Mouse (Mus musculus) c-Kit-positive CD71-positive TER-119-negative erythroid progenitor cells, embryonic 14.5 days (primary cell): ENCODE data around the gene Borcs6.

Experiments
- DNase-seq: peaks from one replicate; pipeline ENCODE4 v3.0.0-alpha.2; 2013; ENCODE audit warnings: low read depth

Borcs6 gene

GRCm38 (mm10) chr11:69050748-69051147, 8.8 kb upstream of the Borcs6 start:
- DNase-seq: no peak

DNA sequence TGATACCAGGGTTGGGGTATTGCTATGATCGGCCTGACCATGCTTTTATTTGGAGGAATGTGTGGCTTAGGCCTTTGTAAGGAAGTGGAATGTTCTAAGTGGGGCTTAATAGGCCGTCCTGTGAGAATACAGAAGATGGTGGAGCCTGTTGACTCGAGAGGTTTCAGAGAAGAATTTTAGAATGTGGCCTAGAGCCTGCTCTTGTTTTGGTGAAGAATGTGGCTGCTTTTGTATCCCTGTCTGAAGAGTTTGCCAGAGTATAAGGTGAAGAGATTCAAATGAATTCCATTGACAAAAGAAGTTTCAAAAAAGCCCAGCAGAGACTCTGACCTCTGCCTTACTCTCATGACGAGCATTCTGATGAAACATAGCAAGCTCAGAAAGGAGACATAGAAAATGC, 7.7 kb upstream of the Borcs6 start:
- DNase-seq: no peak

DNA sequence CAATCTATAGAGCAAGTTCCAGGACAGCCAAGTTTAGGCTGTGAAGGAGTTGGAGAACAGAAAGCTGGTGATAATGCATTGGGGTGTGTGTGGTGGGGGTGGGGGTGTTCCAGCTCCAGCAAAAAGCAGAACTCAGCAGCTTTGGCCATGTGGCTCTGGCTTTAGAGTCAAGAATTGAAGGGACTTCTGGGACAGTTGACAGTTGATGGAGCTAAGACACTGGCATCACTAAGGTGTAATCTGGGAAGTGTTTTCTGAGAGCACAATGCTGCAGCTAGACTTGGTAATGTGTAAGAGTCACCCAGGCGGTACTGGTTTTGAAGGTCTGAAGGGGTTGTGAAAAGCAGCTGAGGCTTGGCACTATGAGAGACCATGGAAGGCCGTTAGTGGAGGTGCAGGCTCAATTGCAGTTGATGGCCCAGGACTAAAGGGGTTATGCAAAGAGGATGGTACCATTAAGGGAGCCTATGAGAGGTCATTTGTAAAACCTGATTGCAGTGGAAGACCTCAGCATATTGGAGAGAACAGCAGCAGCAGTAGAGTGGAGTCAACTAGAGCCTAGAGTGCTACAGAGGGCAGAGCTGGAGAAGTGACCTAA, 6.6 kb upstream of the Borcs6 start:
- no peak for DNase-seq

DNA sequence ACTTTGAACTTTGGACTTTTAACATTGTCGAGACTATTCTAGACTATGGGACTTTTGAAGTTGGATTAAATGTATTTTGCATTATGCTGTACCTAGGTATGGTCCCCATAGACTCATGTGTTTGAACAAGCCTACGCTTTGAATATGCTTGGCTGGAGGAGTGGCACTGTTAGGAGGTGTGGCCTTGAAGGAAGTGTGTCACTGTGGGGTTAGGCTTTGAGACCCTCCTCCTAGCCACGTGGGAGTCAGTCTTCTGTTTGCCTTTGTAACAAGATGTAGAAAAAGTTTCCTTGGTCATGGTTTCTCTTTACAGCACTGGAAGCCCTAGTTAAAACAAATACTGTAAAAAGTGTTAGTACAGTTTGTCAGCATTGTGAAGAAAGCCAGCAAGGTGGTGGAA, 5.7 kb upstream of the Borcs6 start:
- DNase-seq: no peak

DNA sequence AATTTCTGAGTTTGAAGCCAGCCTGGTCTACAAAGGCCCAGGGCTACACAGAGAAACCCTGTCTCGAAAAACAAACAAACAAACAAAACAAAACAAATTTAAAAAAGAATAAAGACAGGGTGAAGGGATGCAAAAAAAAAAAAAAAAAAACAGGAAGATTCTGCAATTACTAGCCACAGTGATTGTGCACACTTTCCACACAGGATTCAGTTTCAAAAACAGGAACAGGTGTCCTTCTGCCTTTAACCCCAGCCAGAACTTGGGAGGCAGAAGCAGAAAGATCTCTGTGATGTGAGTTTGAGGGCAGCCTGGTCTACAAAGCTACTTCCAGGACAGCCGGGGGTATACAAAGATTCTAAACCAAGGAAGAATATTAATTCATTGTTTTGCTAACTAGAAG, 1.3 kb upstream of the Borcs6 start:
- DNase-seq: no peak

DNA sequence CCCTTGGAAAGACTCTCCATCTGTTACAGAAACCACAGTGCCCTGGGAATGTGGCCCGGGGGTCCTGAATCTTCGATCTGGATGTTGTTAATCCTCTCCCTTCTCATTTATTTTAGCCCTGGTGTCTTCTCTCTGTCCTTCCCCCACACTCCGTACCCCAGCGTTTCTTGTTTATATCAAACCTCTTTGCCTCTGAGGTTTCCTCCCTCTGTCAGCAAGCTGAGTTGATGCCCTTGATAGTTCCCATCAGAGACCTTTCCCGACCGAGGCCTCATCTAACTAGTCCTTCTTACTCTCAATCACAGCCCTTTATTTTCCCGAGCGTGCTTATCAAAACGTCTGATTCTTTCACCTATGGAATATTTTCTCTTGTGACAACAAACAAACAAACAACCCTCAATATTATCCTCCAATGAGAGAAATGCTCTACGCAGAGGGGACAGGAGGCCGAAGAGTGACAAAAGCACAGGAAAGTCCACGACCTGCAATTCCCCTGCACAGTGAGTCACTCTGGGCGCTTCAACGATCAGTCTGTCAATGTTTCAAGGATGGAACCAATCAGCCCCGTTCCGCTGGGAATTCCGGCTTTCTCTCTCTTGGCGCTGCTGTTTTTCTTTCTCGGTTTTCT, 674 bp upstream of the Borcs6 start:
- no peak for DNase-seq

DNA sequence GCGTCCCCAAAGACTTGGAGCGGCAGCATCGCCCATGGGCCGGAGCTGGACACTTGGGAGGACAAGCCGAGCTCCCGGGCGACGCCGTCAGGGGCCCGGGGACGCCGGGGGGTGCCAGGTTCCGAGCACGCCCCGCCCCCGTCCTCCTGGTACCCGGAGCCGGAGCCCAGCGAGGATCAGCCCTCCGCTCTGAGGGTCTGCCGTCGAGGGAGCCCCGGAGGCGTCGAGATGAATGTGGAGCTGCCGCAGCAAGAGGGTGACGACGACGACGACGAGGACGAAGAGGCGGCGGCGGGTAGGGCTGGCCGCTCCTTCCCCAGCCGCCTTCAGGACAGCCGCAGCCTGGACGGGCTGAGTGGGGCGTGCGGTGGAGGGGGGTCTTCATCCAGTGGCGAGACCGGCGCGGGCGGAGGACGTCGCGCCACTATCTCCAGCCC, 476 bp downstream of the Borcs6 start:
- DNase-seq: no peak

DNA sequence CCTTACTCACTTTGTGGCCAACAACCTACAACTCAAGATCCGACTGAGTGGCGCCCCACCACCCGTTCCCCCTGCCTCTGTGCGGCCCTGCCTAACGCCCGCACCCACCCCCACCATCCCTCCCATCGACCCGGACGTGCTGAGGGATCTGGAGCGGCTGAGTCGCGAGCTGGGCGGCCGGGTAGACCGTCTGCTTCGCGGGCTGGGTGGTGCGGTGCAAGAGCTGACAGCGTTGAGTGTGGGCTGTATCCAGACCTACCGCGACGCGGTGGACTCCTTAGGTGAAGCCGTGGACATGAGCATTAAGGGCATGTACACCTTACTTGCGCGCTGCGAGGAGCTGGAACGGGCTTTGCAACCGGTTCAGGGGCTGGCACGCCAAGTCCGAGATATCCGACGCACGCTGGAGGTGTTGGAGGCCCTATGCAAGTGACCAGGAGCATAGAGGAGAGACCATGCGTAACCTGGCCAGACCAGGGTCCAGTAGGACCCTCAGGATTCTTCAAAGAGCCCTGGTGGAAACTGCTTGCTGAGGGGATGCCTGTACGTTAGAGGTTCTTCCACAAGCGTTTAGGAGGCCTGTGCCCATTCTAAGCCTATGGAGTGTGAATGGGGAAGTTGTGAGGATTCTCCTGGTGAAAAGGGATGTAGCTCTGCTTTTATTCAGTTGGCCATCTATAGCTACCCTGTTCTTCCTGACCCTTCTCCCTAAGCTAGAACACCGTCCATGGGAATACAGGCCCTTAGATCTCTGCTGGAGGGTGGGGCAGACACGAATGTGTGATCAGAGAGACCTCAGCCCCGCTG, 1.1 kb downstream of the Borcs6 start:
- no peak for DNase-seq

- no peak for DNase-seq
Observed at GRCm38 (mm10) chr11:69061255-69061912, 1.9 kb downstream of the Borcs6 start.

DNA sequence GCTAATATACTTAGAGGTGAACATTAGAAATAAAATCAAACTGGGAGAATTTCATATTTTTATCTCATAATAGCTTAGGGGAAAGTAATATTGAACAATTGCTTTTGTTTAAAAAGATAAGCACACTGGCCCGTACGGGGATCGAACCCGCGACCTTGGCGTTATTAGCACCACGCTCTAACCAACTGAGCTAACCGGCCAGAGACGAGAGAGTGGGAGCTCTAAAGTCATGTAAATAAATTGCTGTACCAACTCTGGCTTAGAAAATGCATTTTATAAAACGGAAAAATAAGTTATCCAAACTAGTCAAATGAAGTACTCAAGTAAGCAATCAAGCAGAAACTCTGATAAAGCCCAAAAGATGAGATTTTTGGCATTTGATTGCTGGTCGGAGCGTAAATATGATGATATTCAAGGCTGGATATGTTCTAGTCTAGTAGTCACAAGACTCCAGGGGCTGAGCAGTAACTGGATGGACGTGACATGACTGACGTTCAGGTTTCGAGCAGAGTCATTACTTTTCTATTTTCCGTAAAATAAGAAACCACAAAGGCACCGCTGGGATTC, 2.8 kb downstream of the Borcs6 start:
- no peak for DNase-seq

DNA sequence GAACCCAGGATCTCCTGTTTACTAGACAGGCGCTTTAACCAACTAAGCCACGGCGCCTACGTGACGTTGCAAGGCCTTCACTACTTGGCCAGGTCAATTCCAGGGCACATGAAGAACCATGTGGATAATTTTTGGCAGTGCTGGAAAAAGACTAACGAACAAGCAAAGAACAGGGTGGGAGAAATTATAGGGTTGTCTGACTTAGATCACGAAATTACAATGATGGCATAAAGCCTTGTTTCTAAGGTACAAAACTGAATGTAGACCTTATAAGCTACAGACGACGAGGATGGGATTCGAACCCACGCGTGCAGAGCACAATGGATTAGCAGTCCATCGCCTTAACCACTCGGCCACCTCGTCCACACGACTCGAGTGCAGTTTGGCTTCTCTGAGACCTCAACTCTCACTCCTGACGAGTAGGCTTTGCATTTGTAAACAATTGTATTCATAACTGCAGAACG, 3.3 kb downstream of the Borcs6 start:
- DNase-seq: peak; percentile 86

DNA sequence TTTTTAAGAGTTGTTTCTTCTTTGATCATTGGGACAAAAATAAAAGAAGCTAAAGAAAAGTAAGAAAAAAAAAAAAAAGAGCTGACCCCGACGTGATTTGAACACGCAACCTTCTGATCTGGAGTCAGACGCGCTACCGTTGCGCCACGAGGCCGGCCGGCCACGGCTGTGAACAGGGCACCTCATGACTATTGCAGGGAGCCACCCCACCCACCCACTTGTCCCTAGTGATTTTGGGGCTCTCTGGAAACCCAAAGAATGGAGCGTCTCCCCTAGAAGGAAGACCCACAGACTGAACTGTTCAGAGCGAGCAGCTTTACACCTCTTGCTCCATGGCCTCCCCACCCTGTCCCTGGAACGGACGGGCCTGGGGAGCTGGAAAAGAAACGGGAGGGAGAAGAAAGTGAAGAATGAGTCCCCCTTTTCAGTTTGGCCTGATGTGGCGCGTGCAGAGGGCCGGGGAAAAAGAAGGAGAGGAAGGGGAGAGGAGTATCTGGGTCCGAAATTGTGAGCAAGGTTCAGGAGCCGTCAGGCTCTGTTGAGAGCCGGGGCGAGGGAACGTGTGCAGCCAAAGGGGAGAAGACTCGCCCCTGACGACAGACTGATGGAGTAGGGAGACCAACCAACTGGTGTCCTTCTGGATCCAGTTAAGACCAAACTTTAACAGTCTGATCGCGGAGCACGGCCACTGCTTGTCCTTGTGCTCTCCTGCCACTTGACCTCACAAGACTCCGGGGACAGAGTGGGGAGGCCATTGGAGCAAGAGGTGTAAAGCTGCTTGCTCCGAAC, 4.1 kb downstream of the Borcs6 start:
- no peak for DNase-seq

- DNase-seq: no peak
Observed at GRCm38 (mm10) chr11:69064259-69065133, 5.0 kb downstream of the Borcs6 start.

DNA sequence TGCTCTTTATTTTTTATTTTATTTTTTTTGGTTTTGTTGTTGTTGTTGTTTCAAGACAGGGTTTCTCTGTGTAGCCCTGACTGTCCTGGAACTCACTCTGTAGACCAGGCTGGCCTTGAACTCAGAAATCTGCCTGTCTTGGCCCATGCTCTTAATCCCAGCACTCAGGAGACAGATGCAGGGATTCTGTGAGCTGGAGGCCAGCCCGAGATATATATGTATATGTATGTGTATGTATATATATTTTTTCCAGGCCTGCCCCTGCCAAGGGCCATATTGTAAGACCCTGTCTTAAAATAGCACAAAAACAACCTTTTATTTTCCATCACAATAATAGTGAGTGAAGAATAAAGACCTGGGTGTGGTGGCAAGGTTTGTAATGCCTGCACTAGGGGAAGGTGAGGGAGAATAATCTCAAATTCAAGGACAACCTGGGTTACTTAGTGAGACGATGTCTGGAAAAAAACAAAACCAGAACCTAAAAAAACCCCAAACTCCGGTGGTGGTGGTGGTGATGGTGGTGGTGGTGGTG, 5.9 kb downstream of the Borcs6 start:
- no peak for DNase-seq

- no peak for DNase-seq
Observed at GRCm38 (mm10) chr11:69066163-69066861, 6.8 kb downstream of the Borcs6 start.

- DNase-seq: peak; percentile 93
Observed at GRCm38 (mm10) chr11:69066956-69067355, 7.4 kb downstream of the Borcs6 start.

DNA sequence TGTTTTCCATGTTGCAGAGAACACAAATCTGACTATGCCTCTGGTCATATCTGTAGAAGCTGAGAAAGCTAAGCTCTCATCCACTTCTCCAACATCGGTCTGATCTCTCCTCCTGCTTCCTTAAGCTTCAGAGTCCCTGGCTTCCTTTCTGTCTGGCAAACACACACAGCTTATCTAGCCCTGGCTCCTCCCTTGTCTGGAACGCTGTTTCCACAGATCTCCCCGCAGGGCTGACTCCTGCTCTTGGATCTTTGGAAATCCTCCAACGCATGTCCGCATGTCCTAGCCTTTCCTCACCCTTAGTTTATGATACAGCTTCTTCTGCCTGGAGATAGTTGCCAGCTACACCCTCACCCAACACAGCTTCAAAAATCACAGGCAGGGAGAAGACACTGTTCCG, 8.1 kb downstream of the Borcs6 start:
- no peak for DNase-seq

- DNase-seq: no peak
Observed at GRCm38 (mm10) chr11:69070093-69070492, 10.6 kb downstream of the Borcs6 start.

DNA sequence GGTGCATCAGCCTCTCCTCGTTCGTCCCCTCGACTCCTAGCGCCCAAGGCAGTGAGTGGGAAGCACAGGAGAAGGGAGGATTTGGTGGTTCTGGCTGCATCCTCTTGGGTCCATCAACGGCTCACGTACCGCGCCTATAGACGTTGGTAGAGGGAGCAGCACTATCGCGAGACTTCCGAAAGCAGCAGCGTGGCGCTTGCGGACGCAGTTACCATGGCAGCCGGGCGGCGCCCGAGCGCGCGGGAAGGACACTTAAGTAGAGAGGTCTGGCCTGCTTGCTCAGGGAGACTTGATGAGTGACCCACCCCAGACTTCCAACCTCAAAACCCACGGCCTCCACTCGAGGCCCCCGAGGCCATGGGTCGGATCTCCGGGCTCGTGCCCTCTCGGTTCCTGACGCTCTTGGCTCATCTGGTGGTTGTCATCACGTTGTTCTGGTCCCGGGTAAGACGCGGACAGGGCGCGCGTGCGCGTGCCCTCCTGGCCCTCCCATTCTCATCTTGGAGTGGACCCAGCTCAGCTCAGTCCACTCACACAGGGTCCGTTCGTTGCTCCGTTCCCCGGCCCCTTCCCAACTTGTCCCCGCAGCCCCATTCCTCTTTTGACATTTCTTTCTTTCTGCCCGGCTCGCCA, 11.2 kb downstream of the Borcs6 start, which contains the start of gene Tmem107:
Tmem107 (plus strand) TSS at position 217 of the 633 bp plus-strand sequence.
- peak; percentile 90 for DNase-seq
